Mouse (Mus musculus) kidney, adult 2 months (tissue): ENCODE data around the gene Macrod2.

Experiments
- CTCF ChIP-seq: fragments of 200-500 bp; conservative IDR thresholded peaks from 2 replicates; pipeline ENCODE4 v1.5.1; 2011; ENCODE audit warnings: low read depth, mild to moderate bottlenecking, control low read depth, low read length, moderate library complexity, mixed read lengths; ENCODE audit not compliant: insufficient read depth, insufficient read length
- POLR2A ChIP-seq: fragments of 200-500 bp; IDR thresholded peaks from one replicate; pipeline ENCODE4 v1.6.1; 2011; ENCODE audit warnings: low read depth, low read length, control low read depth

GRCm38 (mm10) chr2:141327296-141327695, 932.2 kb downstream of the Macrod2 start:
- TF ChIP-seq CTCF (no peak), POLR2A (no peak)
